Mouse (Mus musculus) mesoderm, embryonic 11.5 days (tissue): ENCODE measurements at regions not wholly inside any gene's neighbourhood (a gene's known extent, or its start where the extent isn't known, plus 50 kb on each side); places are given as distances from the start of the nearest gene placed in this dataset.

ENCODE experiments used
- DNase-seq: peaks from one replicate; pipeline ENCODE4 v3.0.0-alpha.2; 2012; ENCODE audit warnings: low read depth, low spot score

- no peak for DNase-seq
Measured at GRCm38 (mm10) chr17:45866876-45867652, 133.4 kb upstream of the 1600014C23Rik start.

GRCm38 (mm10) chr17:45866346-45866745, 132.7 kb upstream of the 1600014C23Rik start:
- DNase-seq, result no peak

GRCm38 (mm10) chr17:45865944-45866343, 132.3 kb upstream of the 1600014C23Rik start:
- no peak for DNase-seq

- no peak for DNase-seq
Measured at GRCm38 (mm10) chr17:45863471-45864205, 130.0 kb upstream of the 1600014C23Rik start.

- DNase-seq, result no peak
Measured at GRCm38 (mm10) chr17:45863031-45863430, 129.4 kb upstream of the 1600014C23Rik start.

GRCm38 (mm10) chr17:45859441-45859840, 125.8 kb upstream of the 1600014C23Rik start:
- no peak for DNase-seq

- no peak for DNase-seq
Measured at GRCm38 (mm10) chr17:45853931-45854653, 120.4 kb upstream of the 1600014C23Rik start.

- DNase-seq, result no peak
Measured at GRCm38 (mm10) chr17:45852402-45852801, 118.8 kb upstream of the 1600014C23Rik start.

- DNase-seq, result no peak
Measured at GRCm38 (mm10) chr17:45851723-45852396, 118.2 kb upstream of the 1600014C23Rik start.

GRCm38 (mm10) chr17:45850976-45851375, 117.3 kb upstream of the 1600014C23Rik start:
- DNase-seq, result no peak

- DNase-seq, result no peak
Measured at GRCm38 (mm10) chr17:45850174-45850573, 116.5 kb upstream of the 1600014C23Rik start.

GRCm38 (mm10) chr17:45848605-45849004, 115.0 kb upstream of the 1600014C23Rik start:
- DNase-seq, result no peak

- DNase-seq, result no peak
Measured at GRCm38 (mm10) chr17:45847701-45848378, 114.2 kb upstream of the 1600014C23Rik start.

- no peak for DNase-seq
Measured at GRCm38 (mm10) chr17:45845832-45846231, 112.2 kb upstream of the 1600014C23Rik start.

- DNase-seq, result no peak
Measured at GRCm38 (mm10) chr17:45836731-45837130, 103.1 kb upstream of the 1600014C23Rik start.

GRCm38 (mm10) chr17:45836253-45836652, 102.6 kb upstream of the 1600014C23Rik start:
- no peak for DNase-seq

GRCm38 (mm10) chr17:45834518-45835071, 101.0 kb upstream of the 1600014C23Rik start:
- no peak for DNase-seq

- no peak for DNase-seq
Measured at GRCm38 (mm10) chr17:45830324-45830723, 96.7 kb upstream of the 1600014C23Rik start.

GRCm38 (mm10) chr17:45829571-45829970, 95.9 kb upstream of the 1600014C23Rik start:
- no peak for DNase-seq

- no peak for DNase-seq
Measured at GRCm38 (mm10) chr17:45828843-45829242, 95.2 kb upstream of the 1600014C23Rik start.
